Mouse (Mus musculus) adipocyte (in vitro differentiated cells): ENCODE results near the gene Ube2a.

Experiments used
- DNase-seq: peaks from one replicate; pipeline ENCODE4 v3.0.0-alpha.2; 2016; ENCODE audit warnings: low spot score

The Ube2a gene

DNA sequence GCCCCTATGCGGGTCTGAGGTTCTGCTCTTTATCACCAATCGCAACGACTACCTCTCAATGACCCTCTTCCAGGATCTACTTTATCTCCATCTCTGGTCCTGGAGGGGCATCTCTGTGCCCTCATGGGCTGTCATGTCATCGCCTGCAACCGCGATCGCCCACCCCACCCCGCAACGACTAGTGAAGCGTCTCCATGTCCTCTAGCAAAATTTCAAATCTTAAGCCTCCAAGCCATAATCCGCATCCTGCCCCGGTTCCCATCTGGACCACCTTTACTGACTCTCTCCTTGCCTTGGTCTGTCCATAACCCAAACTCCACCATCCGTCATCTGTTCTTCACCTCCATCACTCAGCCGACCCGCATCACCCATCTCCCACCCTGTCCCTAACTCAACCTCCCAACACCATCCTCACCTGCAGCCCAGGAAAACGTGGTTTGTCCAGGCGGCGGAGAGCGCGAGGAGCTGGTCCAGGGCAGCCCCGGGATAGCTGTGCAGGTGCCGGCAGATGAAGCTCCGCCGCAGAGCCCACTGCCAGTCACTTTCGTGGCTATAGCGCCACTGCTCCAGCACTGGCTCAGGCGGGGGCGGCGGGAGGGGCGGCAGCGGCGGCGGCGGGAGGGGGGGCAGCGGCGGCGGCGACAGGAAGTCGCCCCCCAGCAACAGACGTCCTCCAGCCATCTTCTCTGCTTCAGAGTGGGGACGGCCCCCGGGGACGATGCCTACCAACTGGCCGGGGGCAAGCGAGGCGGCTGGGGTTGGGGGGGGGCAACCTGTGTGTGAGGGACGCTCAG is 28.8 kb downstream of the Ube2a start, which contains the start of gene Nkrf:
Gene Nkrf (minus strand): TSS at position 579 of the 794 bp plus-strand sequence.
- DNase-seq = no peak

DNA sequence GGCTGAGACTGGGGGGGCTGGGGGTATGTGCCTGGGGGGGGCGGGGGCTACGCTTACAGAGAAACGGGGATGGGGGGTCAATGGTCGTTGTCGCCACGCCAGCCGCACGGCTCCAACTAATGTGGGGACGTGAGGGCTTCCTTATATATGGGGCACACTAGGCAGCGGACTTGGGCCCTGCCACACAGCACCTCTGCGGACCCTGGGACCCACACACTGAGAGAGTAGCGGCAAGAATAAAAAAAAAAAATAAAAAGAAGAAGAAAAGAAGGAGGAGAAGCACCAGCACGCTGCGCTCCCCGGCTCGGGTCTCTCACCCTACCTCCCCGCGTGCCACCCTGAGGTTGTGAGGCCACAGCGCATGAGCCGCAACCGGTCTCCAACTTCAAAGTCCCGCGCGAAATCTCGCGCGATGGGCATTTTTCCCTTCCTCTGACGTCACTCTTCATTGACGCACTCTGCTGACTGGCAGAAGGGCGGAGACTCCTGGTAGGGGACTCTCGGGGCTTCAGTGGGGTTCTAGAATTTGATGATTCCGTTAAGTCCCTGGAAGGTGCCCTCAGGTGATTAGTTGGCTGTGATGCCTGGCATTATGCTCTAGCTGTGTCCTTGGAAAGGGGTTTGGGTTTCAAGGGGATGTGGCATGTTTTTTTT is 29.5 kb downstream of the Ube2a start:
- DNase-seq = peak; percentile 92

DNA sequence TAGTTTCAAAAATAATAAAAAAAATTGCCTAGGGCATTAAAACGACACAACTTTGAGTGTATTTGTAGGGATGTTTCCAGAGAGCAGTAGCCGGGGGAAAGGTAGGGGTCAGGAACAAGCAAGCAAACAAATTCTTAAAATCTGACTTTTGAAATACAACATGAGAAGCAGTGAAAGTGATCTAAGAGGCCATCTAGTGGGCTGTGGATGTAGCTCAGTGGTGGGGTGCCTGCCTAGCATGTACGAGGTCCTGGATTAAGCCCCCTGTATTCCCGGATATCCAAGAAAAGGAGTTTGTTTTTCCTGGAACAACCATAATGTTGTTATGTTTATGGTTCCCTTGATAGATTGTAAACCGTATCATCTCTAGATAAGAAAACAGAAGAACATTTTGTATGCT is 32.8 kb downstream of the Ube2a start:
- DNase-seq = peak; percentile 31

GRCm38 (mm10) chrX:36911343-36911742 is 37.6 kb downstream of the Ube2a start:
- DNase-seq = peak; percentile 51

DNA sequence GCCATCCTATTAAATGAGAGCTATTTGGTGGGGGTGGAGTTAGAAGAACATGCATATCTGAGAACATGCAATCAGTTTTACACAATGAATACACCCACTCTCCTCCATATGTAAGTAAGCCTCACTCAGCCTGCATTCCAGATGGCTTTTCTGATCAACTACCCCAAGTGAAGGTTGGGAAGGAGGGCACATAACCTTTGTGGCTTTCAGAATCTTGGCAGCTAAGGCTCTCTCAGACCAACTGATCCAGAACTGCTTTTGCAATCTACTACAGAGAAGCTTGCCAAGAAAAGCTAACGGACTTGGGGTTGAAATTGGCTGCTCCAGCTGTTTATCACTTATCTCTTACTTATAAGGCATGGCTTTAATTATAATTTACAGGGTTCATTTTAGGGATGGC is 44.0 kb downstream of the Ube2a start:
- DNase-seq = peak; percentile 80

DNA sequence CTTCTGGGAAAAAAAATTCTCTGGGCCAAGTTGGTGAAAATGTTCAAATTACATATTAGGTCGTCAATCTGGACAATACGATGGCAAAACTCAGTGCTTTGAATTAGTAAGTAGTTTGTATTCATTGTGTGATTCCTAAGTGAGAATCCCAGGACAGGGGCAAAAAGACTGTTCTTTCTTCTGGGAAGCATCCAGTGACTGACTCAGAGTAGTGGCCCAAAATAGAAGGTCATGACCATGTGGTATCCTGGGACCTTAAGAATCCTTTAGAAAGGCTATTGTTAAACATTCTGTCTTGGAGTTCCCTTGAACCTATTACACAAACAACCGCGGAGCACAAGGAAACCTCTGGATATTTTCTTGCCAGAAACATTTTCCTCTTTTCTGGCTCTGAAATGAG is 47.6 kb downstream of the Ube2a start:
- peak; percentile 50 for DNase-seq

DNA sequence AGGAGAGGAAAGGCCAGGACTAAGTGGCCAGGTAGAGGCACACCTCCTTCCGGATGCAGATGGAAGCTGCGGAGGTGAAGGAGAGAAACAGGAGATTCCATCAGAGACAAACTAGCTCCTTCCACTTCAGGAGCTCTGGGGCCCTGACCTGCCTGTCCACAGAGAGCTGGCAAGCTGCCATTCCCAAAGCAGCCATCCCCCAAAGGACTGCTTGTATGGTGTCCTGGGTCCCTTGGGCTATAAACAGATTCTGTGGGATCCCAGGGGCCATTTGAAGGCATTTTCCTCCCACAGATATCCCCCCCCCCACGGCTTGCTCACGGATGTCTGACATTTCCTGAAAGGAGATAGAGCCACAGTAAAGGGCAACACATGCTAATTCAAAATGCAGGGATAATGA is 55.1 kb downstream of the Ube2a start:
- no peak for DNase-seq

DNA sequence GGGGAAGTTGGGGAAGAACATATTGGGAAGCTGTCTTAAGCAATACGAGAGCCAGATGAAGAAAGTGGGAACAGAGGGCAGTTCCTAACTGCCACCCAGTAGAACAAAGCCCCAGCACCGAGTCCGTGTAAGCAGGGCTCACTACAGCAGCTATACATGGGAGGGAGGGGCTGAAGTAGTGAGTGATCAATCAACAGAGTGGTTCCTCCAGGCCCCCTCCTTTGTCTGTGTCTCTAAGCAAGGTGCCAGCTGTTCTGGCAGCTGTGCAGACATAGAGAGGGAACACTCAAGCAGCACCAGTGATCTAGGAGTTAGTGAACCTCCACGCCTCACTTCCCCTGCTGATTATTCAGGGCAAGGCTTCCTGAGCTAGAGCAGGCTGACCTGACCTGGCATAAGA is 56.0 kb downstream of the Ube2a start:
- DNase-seq = peak; percentile 41

- no peak for DNase-seq
Measured at GRCm38 (mm10) chrX:36930574-36930973, 56.9 kb downstream of the Ube2a start.
